Mouse (Mus musculus) heart, adult 2 months (tissue): ENCODE results near the gene Klk1b1. TPM values are rescaled to one million over a fixed set of nuclear protein-coding genes. Genes with fewer than 3 reads are reported as not detected.
"Not testable (repeated sequence)": the region's sequence is repeated elsewhere in the genome, so short reads cannot be mapped to it uniquely, and the experiment has no call there.

Experiments
- DNase-seq, 2 experiments: peaks; one replicate each; pipeline ENCODE4 v3.0.0; 2021
- H3K27ac ChIP-seq: fragments of 200-600 bp; 2 replicates; pipeline ENCODE4 v1.8.1; 2022
- H3K27me3 ChIP-seq: fragments of 200-500 bp; 2 replicates; pipeline ENCODE4 v1.6.1; 2012; ENCODE audit warnings: mild to moderate bottlenecking, low read length, inconsistent platforms, mixed read lengths; ENCODE audit not compliant: control insufficient read depth, insufficient read depth
- H3K36me3 ChIP-seq: fragments of 200-500 bp; 2 replicates; pipeline ENCODE4 v1.6.1; 2012; ENCODE audit warnings: low read length, inconsistent platforms; ENCODE audit not compliant: control insufficient read depth, insufficient read depth
- H3K4me1 ChIP-seq: fragments of 200-500 bp; 2 replicates; pipeline ENCODE4 v1.6.1; 2011; ENCODE audit warnings: low read length; ENCODE audit not compliant: control insufficient read depth, insufficient read depth
- H3K4me3 ChIP-seq: fragments of 200-600 bp; 2 replicates; pipeline ENCODE4 v1.8.1; 2022
- H3K79me2 ChIP-seq: fragments of 200-500 bp; replicated peaks from 2 replicates; pipeline ENCODE4 v1.6.1; 2012; ENCODE audit warnings: mild to moderate bottlenecking, inconsistent platforms, low read length, moderate library complexity, mixed read lengths; ENCODE audit not compliant: control insufficient read depth, insufficient read depth
- H3K9ac ChIP-seq: fragments of 200-500 bp; 2 replicates; pipeline ENCODE4 v1.6.1; 2012; ENCODE audit warnings: low read depth, mild to moderate bottlenecking, control low read depth, inconsistent platforms, low read length, mixed read lengths
- CTCF ChIP-seq: fragments of 200-600 bp; IDR thresholded peaks from 2 replicates; pipeline ENCODE4 v1.8.1; 2022; ENCODE audit warnings: antibody characterized with exemption, mild to moderate bottlenecking, moderate library complexity
- EP300 ChIP-seq: fragments of 200-500 bp; IDR thresholded peaks from 2 replicates; pipeline ENCODE4 v1.6.1; 2011; ENCODE audit warnings: low read depth, low read length, control low read depth; ENCODE audit not compliant: insufficient read depth
- POLR2A ChIP-seq: fragments of 200-500 bp; IDR thresholded peaks from 2 replicates; pipeline ENCODE4 v1.6.1; 2011; ENCODE audit warnings: mild to moderate bottlenecking, low read depth, low read length, control low read depth; ENCODE audit not compliant: insufficient read depth
- WGBS: fragments of 180-500 bp; shearing (Covaris S2); methylation state at CpG from one replicate; pipeline ENCODE4 v1.1.7; 2018; 5-methylcytosine and 5-hydroxymethylcytosine counted together
- intact Hi-C: fragments of 180-260 bp; cut with DNase I; formaldehyde crosslinking; loops from one replicate; pipeline ENCODE4 v1.15.1; 2025
- polyA plus RNA-seq: library from polyadenylated mRNA; depleted of rRNA; stranded (reverse); fragments of >200 nt; gene quantifications from 2 replicates; pipeline ENCODE4 v1.2.3, GENCODE M21; 2012
- total RNA-seq, 2 experiments: library from RNA; stranded (reverse); gene quantifications; 2 replicates each; pipeline ENCODE4 v1.2.3; 2021

Gene Klk1b1
- total and polyA plus RNA-seq, 3 experiments, result not detected

GRCm38 (mm10) chr7:43967612-43968011, 1.1 kb downstream of the Klk1b1 start:
- no peaks in the 10 kb centered on the region for H3K27me3 ChIP-seq
- no peaks in the 10 kb centered on the region for H3K79me2 ChIP-seq
- H3K36me3 ChIP-seq, result no peaks in the 10 kb centered on the region
- TF ChIP-seq POLR2A, result no peak
- no peak for TF ChIP-seq EP300
- no peak for TF ChIP-seq CTCF
- H3K4me1 ChIP-seq, result no peaks in the 10 kb centered on the region
- WGBS, result 65% methylated on average over 2 of the region's 2 CpGs
- H3K9ac ChIP-seq, result no peak overlapping the region
- DNase-seq, result no peak
- H3K27ac ChIP-seq, result no peak overlapping the region
- intact Hi-C loops, result no loop called here
- no peak overlapping the region for H3K4me3 ChIP-seq

GRCm38 (mm10) chr7:43975761-43976160, 9.2 kb downstream of the Klk1b1 start, which contains the start of gene Klk1b9:
TSS of gene Klk1b9 (plus strand) at chr7:43976061.
- H3K4me1 ChIP-seq, H3K27ac ChIP-seq, H3K79me2 ChIP-seq, intact Hi-C loops, H3K9ac ChIP-seq, H3K27me3 ChIP-seq, H3K4me3 ChIP-seq, H3K36me3 ChIP-seq, DNase-seq: not testable (repeated sequence)
- 58% methylated on average over 1 of the region's 1 CpGs for WGBS

- no peak for TF ChIP-seq CTCF
- TF ChIP-seq POLR2A, result no peak
- TF ChIP-seq EP300, result no peak
- Histone ChIP-seq H3K9ac (no peak overlapping the region), H3K27me3 (no peaks in the 10 kb centered on the region), H3K4me3 (no peak overlapping the region), H3K79me2 (no peaks in the 10 kb centered on the region), H3K36me3 (no peaks in the 10 kb centered on the region), H3K4me1 (no peaks in the 10 kb centered on the region), H3K27ac (no peak overlapping the region)
- intact Hi-C loops, result no loop called here
- no peak for DNase-seq
These were observed 19.1 kb downstream of the Klk1b1 start for GRCm38 (mm10) chr7:43985657-43986056.

- H3K27me3 ChIP-seq, DNase-seq, H3K36me3 ChIP-seq, H3K9ac ChIP-seq, H3K79me2 ChIP-seq, H3K4me1 ChIP-seq, H3K27ac ChIP-seq, intact Hi-C loops, H3K4me3 ChIP-seq: not testable (repeated sequence)
- WGBS, result 63% methylated on average over 1 of the region's 1 CpGs
These were observed 28.3 kb downstream of the Klk1b1 start for GRCm38 (mm10) chr7:43994821-43995220.

GRCm38 (mm10) chr7:43995577-43995976, 29.0 kb downstream of the Klk1b1 start, which contains the start of gene Klk1b11:
TSS of gene Klk1b11 (plus strand) at chr7:43995877.
- DNase-seq, H3K27ac ChIP-seq, H3K79me2 ChIP-seq, H3K4me3 ChIP-seq, H3K36me3 ChIP-seq, H3K9ac ChIP-seq, H3K4me1 ChIP-seq, intact Hi-C loops, H3K27me3 ChIP-seq: not testable (repeated sequence)
- WGBS, result 73% methylated on average over 4 of the region's 4 CpGs

GRCm38 (mm10) chr7:44004847-44005246, 38.3 kb downstream of the Klk1b1 start:
- Histone ChIP-seq H3K4me3 (no peak overlapping the region), H3K9ac (no peak overlapping the region), H3K27ac (no peak overlapping the region), H3K4me1 (no peaks in the 10 kb centered on the region), H3K79me2 (no peaks in the 10 kb centered on the region), H3K36me3 (no peaks in the 10 kb centered on the region), H3K27me3 (no peaks in the 10 kb centered on the region)
- intact Hi-C loops, result no loop called here
- no peak for TF ChIP-seq EP300
- TF ChIP-seq CTCF, result no peak
- TF ChIP-seq POLR2A, result no peak
- no peak for DNase-seq

- H3K27ac ChIP-seq, H3K4me1 ChIP-seq, H3K9ac ChIP-seq, DNase-seq, H3K4me3 ChIP-seq, intact Hi-C loops, H3K36me3 ChIP-seq, H3K27me3 ChIP-seq, H3K79me2 ChIP-seq: not testable (repeated sequence)
These were observed 45.3 kb downstream of the Klk1b1 start, which contains the start of gene Klk1b26 for GRCm38 (mm10) chr7:44011868-44012267. TSS of gene Klk1b26 (plus strand) at chr7:44012168.

- intact Hi-C loops, DNase-seq, H3K27me3 ChIP-seq, H3K27ac ChIP-seq, H3K4me3 ChIP-seq, H3K9ac ChIP-seq, H3K79me2 ChIP-seq, H3K36me3 ChIP-seq, H3K4me1 ChIP-seq: not testable (repeated sequence)
- WGBS, result 70% methylated on average over 6 of the region's 6 CpGs
These were observed 48.1 kb downstream of the Klk1b1 start for GRCm38 (mm10) chr7:44014666-44015065.
